Mouse (Mus musculus): ENCODE measurements around the gene Adck2.

- TF ChIP-seq CTCF (IDR thresholded peaks at IDR 0.05; ENCODE audit: insufficient read depth, low read length) (no peak), POLR2A (IDR thresholded peaks at IDR 0.05; ENCODE audit: borderline replicate concordance, extremely low read depth, low read depth, low read length) (no peak)
Observed at GRCm38 (mm10) chr6:39604565-39604964, 30.9 kb downstream of the Adck2 start.

Measured in lung, adult 2 months (tissue).